Mouse (Mus musculus): ENCODE results near the gene Mid1.
"Not testable (repeated sequence)": the region's sequence is repeated elsewhere in the genome, so short reads cannot be mapped to it uniquely, and the experiment has no call there.

- not testable (repeated sequence) for TF ChIP-seq CTCF (IDR thresholded peaks at IDR 0.05; ENCODE audit: control insufficient read depth, insufficient read depth, insufficient read length); USF1 (IDR thresholded peaks at IDR 0.05; ENCODE audit: low read depth); MYOG (IDR thresholded peaks at IDR 0.05; ENCODE audit: control insufficient read depth, extremely low read depth, insufficient read length); MAX (IDR thresholded peaks at IDR 0.05); MYOD1 (IDR thresholded peaks at IDR 0.05; ENCODE audit: control insufficient read depth, insufficient read length, low read depth); FOSL1 (IDR thresholded peaks at IDR 0.05; ENCODE audit: insufficient read depth, low read length, poor library complexity, severe bottlenecking)
Observed at GRCm38 (mm10) chrX:170008179-170008467, 323.1 kb downstream of the Mid1 start.

Measured in C2C12 (cell line).